Mouse (Mus musculus): Measurements from ENCODE around the gene Ccr6. TPM values are rescaled to one million over a fixed set of nuclear protein-coding genes. Genes with fewer than 3 reads are reported as not detected.

The Ccr6 gene
- polyA plus RNA-seq, 1 experiment from 2014 or later, result 1.1 TPM

- no peak for TF ChIP-seq CTCF (IDR thresholded peaks at IDR 0.05; ENCODE audit: low read depth)
- TF ChIP-seq EP300 (IDR thresholded peaks at IDR 0.05; ENCODE audit: low read depth), result peak; percentile 29; the same call in 1 of the 2 replicates
- no peak overlapping the region for H3K4me3 ChIP-seq (ENCODE audit: low read depth, low read length)
- no peak overlapping the region for H3K9ac ChIP-seq (replicated peaks)
- DNase-seq (peak; percentile 60), ATAC-seq (peak; percentile 91)
- peaks cover 20% of the 10 kb centered on the region for H3K36me3 ChIP-seq (replicated peaks; ENCODE audit: insufficient read depth, low read length)
- peaks cover 12% of the 10 kb centered on the region for H3K4me1 ChIP-seq (ENCODE audit: insufficient read depth)
- H3K27me3 ChIP-seq (ENCODE audit: insufficient read depth, low read length), result no peaks in the 10 kb centered on the region
- peak overlapping the region; percentile 75 for H3K27ac ChIP-seq (ENCODE audit: low read depth)
- H3K9me3 ChIP-seq (ENCODE audit: low read length), result no peaks in the 10 kb centered on the region
- no peak overlapping the region for H3K4me2 ChIP-seq (ENCODE audit: low read depth, low read length)
Observed at GRCm38 (mm10) chr17:8299524-8299923, 63.7 kb downstream of the Ccr6 start.

GRCm38 (mm10) chr17:8301515-8301914 lies 65.7 kb downstream of the Ccr6 start:
- no peaks in the 10 kb centered on the region for H3K27me3 ChIP-seq (ENCODE audit: insufficient read depth, low read length)
- no peak overlapping the region for H3K9ac ChIP-seq (replicated peaks)
- TF ChIP-seq EP300 (IDR thresholded peaks at IDR 0.05; ENCODE audit: low read depth), result no peak
- TF ChIP-seq CTCF (IDR thresholded peaks at IDR 0.05; ENCODE audit: low read depth), result peak; percentile 30; the same call in 1 of the 2 replicates
- ATAC-seq (no peak), DNase-seq (no peak)
- 68% methylated on average over 4 of the region's 4 CpGs for WGBS (ENCODE audit: insufficient replicate concordance)
- H3K4me1 ChIP-seq (ENCODE audit: insufficient read depth), result peaks cover 12% of the 10 kb centered on the region
- no peaks in the 10 kb centered on the region for H3K9me3 ChIP-seq (ENCODE audit: low read length)
- no peak overlapping the region for H3K27ac ChIP-seq (ENCODE audit: low read depth)
- no peak overlapping the region for H3K4me3 ChIP-seq (ENCODE audit: low read depth, low read length)
- H3K4me2 ChIP-seq (ENCODE audit: low read depth, low read length), result no peak overlapping the region
- peaks cover 12% of the 10 kb centered on the region for H3K36me3 ChIP-seq (replicated peaks; ENCODE audit: insufficient read depth, low read length)

- Histone ChIP-seq H3K4me2 (ENCODE audit: low read depth, low read length) (no peak overlapping the region), H3K27ac (ENCODE audit: low read depth) (no peak overlapping the region), H3K4me1 (ENCODE audit: insufficient read depth) (peaks cover 10% of the 10 kb centered on the region), H3K9ac (replicated peaks) (no peak overlapping the region), H3K4me3 (ENCODE audit: low read depth, low read length) (no peak overlapping the region), H3K9me3 (ENCODE audit: low read length) (no peaks in the 10 kb centered on the region), H3K27me3 (ENCODE audit: insufficient read depth, low read length) (no peaks in the 10 kb centered on the region), H3K36me3 (replicated peaks; ENCODE audit: insufficient read depth, low read length) (peaks cover 8% of the 10 kb centered on the region)
- TF ChIP-seq CTCF (IDR thresholded peaks at IDR 0.05; ENCODE audit: low read depth), result no peak
- TF ChIP-seq EP300 (IDR thresholded peaks at IDR 0.05; ENCODE audit: low read depth), result no peak
- WGBS (ENCODE audit: insufficient replicate concordance), result 53% methylated on average over 7 of the region's 7 CpGs
- no peak for ATAC-seq
- DNase-seq, result no peak
Observed at GRCm38 (mm10) chr17:8302772-8303438, 67.1 kb downstream of the Ccr6 start.

GRCm38 (mm10) chr17:8303671-8304070 lies 67.8 kb downstream of the Ccr6 start:
- H3K4me3 ChIP-seq (ENCODE audit: low read depth, low read length), result no peak overlapping the region
- DNase-seq (no peak), ATAC-seq (no peak)
- TF ChIP-seq EP300 (IDR thresholded peaks at IDR 0.05; ENCODE audit: low read depth), result no peak
- no peak for TF ChIP-seq CTCF (IDR thresholded peaks at IDR 0.05; ENCODE audit: low read depth)
- no peaks in the 10 kb centered on the region for H3K9me3 ChIP-seq (ENCODE audit: low read length)
- no peaks in the 10 kb centered on the region for H3K27me3 ChIP-seq (ENCODE audit: insufficient read depth, low read length)
- H3K9ac ChIP-seq (replicated peaks), result no peak overlapping the region
- 73% methylated on average over 5 of the region's 5 CpGs for WGBS (ENCODE audit: insufficient replicate concordance)
- H3K36me3 ChIP-seq (replicated peaks; ENCODE audit: insufficient read depth, low read length), result no peaks in the 10 kb centered on the region; the same call in 1 of the 2 replicates
- H3K4me2 ChIP-seq (ENCODE audit: low read depth, low read length), result no peak overlapping the region
- no peak overlapping the region for H3K27ac ChIP-seq (ENCODE audit: low read depth)
- H3K4me1 ChIP-seq (ENCODE audit: insufficient read depth), result peaks cover 10% of the 10 kb centered on the region

- ATAC-seq, result no peak; the same call in 1 of the 2 replicates
- 45% methylated on average over 3 of the region's 3 CpGs for WGBS (ENCODE audit: insufficient replicate concordance)
- Histone ChIP-seq H3K9ac (replicated peaks) (no peak overlapping the region), H3K27me3 (ENCODE audit: insufficient read depth, low read length) (no peaks in the 10 kb centered on the region), H3K4me2 (ENCODE audit: low read depth, low read length) (no peak overlapping the region), H3K4me1 (ENCODE audit: insufficient read depth) (no peaks in the 10 kb centered on the region; the same call in 1 of the 2 replicates), H3K4me3 (ENCODE audit: low read depth, low read length) (no peak overlapping the region), H3K9me3 (ENCODE audit: low read length) (no peaks in the 10 kb centered on the region), H3K27ac (ENCODE audit: low read depth) (no peak overlapping the region), H3K36me3 (replicated peaks; ENCODE audit: insufficient read depth, low read length) (no peaks in the 10 kb centered on the region)
- TF ChIP-seq EP300 (IDR thresholded peaks at IDR 0.05; ENCODE audit: low read depth), result no peak
- TF ChIP-seq CTCF (IDR thresholded peaks at IDR 0.05; ENCODE audit: low read depth), result peak; percentile 55
- no peak for DNase-seq
Observed at GRCm38 (mm10) chr17:8305801-8306200, 70.0 kb downstream of the Ccr6 start.

Other genes starting within 250 kb of the Ccr6 start
- not detected in 2 replicates for gene Gm49673, start 88.3 kb upstream of the Ccr6 start, polyA plus RNA-seq (2015; fragmentation: Nextera tagmentation; extraction: Ambion mirVana)
- gene Rnaset2a, start 87.9 kb upstream of the Ccr6 start, polyA plus RNA-seq (2015; fragmentation: Nextera tagmentation; extraction: Ambion mirVana), result 27.0 and 28.8 TPM in 2 replicates
- 8.2 and 8.5 TPM in 2 replicates for gene Fgfr1op, start 70.5 kb upstream of the Ccr6 start, polyA plus RNA-seq (2015; fragmentation: Nextera tagmentation; extraction: Ambion mirVana)
- 1,393 and 1,436 TPM in 2 replicates for gene Mpc1, start 46.9 kb downstream of the Ccr6 start, polyA plus RNA-seq (2015; fragmentation: Nextera tagmentation; extraction: Ambion mirVana)
- gene Sft2d1, start 75.1 kb downstream of the Ccr6 start, polyA plus RNA-seq (2015; fragmentation: Nextera tagmentation; extraction: Ambion mirVana), result 67.6 and 67.7 TPM in 2 replicates
- gene Prr18, start 101.4 kb downstream of the Ccr6 start, polyA plus RNA-seq (2015; fragmentation: Nextera tagmentation; extraction: Ambion mirVana), result 0.05 TPM in 1 of 2 replicates, not detected in the other
- gene T2, start 119.9 kb downstream of the Ccr6 start, polyA plus RNA-seq (2015; fragmentation: Nextera tagmentation; extraction: Ambion mirVana), result not detected in 2 replicates
- gene T, start 198.4 kb downstream of the Ccr6 start, polyA plus RNA-seq (2015; fragmentation: Nextera tagmentation; extraction: Ambion mirVana), result not detected in 2 replicates